Mouse (Mus musculus) CH12.LX (cell line): Measurements from ENCODE around the gene Dpyd.

Experiments used
- CTCF ChIP-seq, 2 experiments: IDR thresholded peaks in 1 of 2; conservative IDR thresholded peaks in 1 of 2; 2 replicates each; pipeline ENCODE4 v1.5.1; 2011 to 2012; ENCODE audit warnings: low read depth in 2 of 2, low read length in 2 of 2, improper control_type of control experiment in 1 of 2, inconsistent platforms in 1 of 2, mild to moderate bottlenecking in 1 of 2, moderate library complexity in 1 of 2
- ELF1 ChIP-seq: IDR thresholded peaks from 2 replicates; pipeline ENCODE4 v1.6.1; 2014; ENCODE audit warnings: low read depth, mild to moderate bottlenecking, inconsistent platforms, low read length, improper control_type of control experiment
- ZMIZ1 ChIP-seq: IDR thresholded peaks from 2 replicates; pipeline ENCODE4 v1.6.1; 2012; ENCODE audit warnings: low read depth, mild to moderate bottlenecking, inconsistent platforms, low read length, improper control_type of control experiment

- TF ChIP-seq CTCF (conservative IDR thresholded peaks at IDR 0.05 in 1 of 2, IDR thresholded peaks at IDR 0.05 in 1 of 2; ENCODE audit: low read depth in 2 of 2, low read length in 2 of 2) (no peak), ELF1 (no peak), ZMIZ1 (no peak)
Observed at GRCm38 (mm10) chr3:118812885-118813284, 251.0 kb downstream of the Dpyd start.
